Mouse (Mus musculus): Measurements from ENCODE around the gene Ccdc87.
"Not testable (repeated sequence)": the region's sequence is repeated elsewhere in the genome, so short reads cannot be mapped to it uniquely, and the experiment has no call there.

The Ccdc87 gene

DNA sequence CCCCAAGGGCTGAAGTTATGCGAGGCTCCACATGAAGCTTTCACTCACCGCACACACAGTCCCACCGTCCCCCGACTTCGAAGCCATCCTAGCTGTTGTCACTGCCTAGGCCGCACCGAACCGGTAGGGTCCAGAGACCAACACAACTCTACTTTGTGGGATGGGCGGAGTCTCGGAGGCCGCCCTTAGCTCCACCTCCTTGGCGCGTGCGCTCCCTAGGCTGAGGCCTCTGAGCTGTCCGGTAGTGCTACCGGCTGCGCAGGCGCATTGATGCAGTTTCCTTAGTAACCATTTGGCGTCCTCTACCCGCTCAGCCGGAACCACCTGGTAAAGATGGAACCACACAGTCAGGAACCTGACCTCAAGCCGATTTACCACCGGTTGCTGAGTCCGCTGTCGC, at the start of gene Ccdc87, which contains the start of gene Ccs:
Gene Ccdc87 (plus strand): TSS at position 218 of the 400 bp plus-strand sequence.
Gene Ccs (minus strand): TSS at position 184 of the 400 bp plus-strand sequence.
- peak; percentile 99 for ATAC-seq (ENCODE audit: low TSS enrichment)

DNA sequence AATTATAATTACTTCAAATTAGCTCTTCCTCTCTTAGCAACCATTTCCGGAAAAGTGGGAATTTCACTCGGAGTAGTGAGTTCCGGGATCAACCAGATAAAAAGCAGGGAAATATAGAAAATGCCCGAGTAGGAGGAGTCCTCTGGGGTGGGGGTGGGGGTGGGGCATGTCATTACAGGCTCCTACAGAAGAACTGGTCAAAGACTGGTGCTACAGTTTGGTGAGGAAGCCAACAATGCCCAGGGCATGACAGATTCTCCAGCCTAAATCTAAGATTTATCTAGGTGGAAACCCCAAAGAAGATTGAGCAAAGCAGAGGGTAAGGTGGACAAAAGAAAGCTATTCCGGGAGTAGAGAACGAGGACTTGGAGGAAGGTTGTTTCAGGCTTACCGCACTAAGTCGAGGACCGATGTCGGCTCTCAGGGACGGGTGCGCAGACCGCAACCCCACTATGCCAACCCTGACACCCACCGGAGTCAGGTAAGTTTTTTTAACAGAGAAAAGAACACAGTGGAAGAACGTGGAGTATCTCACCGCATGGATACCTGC, 45.8 kb upstream of the Ccdc87 start:
- ATAC-seq (ENCODE audit: low TSS enrichment), result 0 out of 2 replicates have a peak, but pooled peaks have one; percentile 11

DNA sequence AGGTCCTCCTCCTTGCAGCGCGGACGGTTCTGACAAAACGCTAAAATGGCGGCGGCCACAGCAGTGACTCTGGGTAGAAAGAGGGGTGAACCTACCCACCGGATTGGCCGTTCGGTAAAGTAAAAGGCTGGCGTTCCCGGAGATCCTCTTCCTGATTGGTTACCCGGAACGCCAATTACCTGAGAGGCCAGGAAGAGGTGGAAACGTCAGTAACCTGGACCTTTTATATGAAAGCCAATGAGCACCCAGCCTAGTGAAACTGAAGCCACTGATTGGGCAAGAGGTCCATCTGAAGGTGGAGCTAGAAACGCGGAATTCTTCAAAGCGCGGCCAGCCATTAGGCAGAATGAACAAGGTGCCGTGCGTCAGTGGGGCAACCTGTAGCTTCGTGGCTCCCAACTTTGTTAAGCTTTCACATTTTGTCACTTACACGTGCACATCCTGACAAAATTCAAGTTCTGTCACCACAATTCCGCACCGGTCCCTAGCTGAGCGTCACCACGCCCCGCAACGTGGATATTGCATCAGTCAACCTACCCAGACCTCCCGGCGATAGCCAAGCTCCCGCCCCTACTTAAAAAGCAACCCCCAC, 45.2 kb upstream of the Ccdc87 start, which contains the start of gene Rbm4:
Gene Rbm4 (minus strand): TSS at position 71 of the 592 bp plus-strand sequence.
- peak; percentile 99 for ATAC-seq (ENCODE audit: low TSS enrichment)

DNA sequence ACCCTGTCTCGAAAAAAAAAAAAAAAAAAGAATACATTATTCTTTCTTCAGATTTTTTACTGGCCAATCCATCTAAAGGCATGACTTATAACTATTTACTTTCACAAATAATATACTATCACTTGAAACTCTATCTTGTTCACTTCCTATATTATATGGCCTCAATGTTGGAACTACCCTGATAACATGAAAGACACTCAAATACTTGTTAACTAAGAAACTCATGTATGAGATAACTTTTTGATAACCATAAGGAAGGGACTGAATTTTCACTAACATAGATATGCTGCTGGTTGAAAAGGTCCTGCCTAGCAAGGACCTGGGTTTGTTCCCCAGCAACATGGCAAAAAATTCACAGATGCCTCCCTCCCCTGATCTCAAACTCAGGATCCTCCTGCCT, 43.2 kb upstream of the Ccdc87 start:
- ATAC-seq (ENCODE audit: low TSS enrichment), result no peak

DNA sequence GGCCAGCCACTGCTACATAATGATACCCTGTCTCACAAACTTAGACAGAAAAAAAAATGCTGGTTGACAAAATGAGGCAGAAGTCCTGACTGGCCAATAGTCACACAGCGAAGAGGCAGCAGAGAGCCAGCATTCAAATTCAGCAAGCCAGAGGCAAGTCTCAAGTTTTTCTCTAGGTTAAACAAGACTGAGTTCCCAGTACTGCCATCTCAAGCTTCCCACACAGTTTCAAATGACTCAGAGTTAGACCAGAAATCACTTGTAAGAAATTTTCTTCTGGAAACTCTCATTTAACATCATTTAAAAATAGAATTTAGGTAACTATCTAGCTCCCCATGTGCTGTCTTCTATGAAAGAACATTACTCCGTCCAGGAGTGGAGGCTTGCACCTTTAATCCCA, 41.3 kb upstream of the Ccdc87 start:
- peak; percentile 48; the same call in 1 of the 2 replicates for ATAC-seq (ENCODE audit: low TSS enrichment)

DNA sequence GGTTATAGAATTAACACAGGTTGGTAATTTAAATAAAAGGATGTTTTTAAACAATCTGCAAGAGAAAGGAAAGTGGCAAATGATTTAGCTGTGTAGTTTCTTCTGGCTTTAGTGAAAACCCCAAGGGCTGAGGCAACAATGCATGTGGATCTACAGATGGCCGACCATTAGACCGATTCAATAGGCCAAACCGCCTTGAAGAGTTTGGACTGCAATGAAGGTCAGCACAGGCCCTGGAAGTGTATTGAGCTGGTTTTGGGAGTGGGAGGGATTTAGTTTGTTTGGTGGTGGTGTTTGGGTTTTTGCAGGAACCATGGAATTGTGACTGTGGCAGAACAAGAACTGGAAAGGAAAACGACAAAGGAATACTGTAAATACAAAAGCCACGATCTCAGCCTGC, 40.1 kb upstream of the Ccdc87 start:
- no peak for ATAC-seq (ENCODE audit: low TSS enrichment)

DNA sequence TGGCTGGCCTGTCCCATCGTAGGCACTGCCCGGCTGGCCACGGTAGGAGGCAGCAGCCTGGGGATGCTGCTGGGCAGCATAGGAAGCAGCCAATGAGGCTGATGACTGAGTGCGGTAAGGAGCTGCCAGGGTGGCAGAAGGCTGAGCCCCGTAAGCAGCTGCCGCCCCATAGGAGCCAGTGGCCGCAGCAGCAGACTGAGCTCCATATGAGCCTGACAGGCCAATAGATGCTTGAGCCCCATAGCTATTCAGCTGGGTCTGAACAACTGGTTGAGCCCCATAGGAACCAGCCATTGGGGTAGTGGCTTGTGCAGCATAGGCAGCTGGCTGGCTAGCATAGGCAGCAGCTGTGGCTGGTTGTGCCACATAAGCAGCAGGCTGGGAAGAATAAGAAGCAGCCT, 36.5 kb upstream of the Ccdc87 start:
- no peak for ATAC-seq (ENCODE audit: low TSS enrichment)

DNA sequence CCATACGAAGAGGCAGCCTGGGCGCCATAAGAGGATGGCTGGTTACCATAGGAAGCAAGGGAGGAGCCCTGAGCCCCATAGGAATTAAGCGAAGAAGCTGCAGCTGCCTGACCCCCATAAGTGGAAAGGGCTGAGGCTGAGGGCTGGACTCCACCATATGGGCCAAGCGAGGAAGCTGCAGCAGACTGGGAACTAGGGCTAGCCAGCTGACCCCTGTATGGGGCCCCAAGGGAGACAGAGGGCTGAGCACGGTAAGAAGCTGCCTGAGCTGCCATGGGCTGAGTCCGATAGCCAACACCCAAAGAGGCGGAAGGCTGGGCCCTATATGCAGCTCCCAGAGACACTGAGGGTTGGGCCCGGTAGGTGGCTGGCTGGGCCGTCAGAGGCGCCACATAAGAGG, 35.9 kb upstream of the Ccdc87 start:
- ATAC-seq (ENCODE audit: low TSS enrichment), result no peak

DNA sequence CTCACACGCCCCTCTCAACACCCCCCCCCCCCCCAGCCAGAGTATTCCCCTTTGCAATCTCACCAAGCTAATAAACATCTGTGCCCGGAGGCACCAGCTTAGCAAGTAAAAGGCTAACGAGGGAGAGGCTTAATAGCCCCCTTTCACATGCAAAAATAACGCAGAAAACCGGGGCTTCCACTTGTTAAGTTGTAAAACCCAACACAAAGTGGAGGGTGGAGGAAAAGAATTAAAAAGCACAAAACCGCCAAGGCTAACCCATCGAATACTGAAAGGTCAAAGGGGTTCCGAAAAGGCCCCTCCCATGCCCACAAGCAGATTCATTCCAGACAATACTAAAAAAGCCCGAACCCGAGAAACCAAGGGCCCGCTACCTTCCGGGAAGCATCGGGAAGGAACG, 28.9 kb upstream of the Ccdc87 start:
- ATAC-seq (ENCODE audit: low TSS enrichment), result no peak

DNA sequence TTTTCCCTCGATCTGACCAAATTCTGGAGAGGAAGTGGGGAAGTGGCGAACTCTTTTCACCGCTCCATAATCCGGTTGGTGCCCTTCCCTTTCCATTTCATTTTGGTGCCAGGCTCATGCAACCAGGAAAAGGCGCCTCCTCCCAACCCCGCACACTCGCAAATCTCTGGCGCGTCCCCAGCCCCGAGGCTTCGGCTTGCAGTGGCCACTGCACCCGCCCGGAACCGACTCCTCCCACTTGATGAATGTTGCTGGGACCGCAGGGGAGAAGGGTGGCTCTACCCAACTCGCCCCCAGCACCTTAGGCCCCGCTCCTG, 28.5 kb upstream of the Ccdc87 start:
- no peak; the same call in 1 of the 2 replicates for ATAC-seq (ENCODE audit: low TSS enrichment)

DNA sequence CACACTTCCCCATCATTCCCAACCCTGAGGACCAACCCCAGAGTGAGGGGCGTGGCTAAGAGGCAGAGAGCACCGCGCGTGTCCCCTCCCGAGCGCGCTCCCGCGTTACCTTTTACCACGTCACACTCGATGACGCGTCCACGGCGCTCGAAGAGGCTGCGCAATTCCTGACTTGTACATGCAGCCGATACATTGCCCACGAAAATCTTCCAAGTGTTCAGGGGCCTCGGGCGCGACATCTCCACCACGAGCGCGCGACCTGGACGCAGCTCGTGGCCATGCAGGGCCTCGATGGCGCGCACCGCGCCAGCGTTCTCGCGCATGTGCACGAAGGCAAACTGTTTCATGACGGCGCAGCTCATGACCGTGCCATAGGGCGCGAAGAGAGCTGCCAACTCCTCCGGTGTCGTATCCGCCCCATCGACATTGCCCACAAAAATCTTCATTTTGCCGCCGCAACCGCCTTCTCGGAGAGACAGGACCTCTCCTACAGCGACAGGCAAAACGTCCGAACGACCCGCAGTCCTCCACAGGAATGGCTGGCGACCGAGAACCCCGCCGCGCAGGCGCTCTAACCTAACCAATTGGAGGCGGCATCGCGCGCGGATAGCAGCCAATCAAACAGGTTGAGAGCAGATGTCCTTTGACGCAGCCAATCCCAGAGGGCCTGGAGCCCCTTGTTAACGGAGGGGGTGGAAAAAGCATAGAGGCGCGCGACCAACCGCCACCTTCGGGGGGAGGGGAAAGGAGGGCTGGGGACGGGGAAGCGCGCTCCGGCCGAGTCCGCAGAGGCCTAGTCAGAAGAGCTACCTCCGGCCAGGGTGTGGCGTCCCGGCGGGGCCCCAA, 27.9 kb upstream of the Ccdc87 start, which contains the start of the genes Gm21992 and Rbm14:
Gene Gm21992 (minus strand): TSS at position 550 of the 846 bp plus-strand sequence.
Gene Rbm14 (minus strand): TSS at position 572 of the 846 bp plus-strand sequence.
- peak; percentile 97 for ATAC-seq (ENCODE audit: low TSS enrichment)

DNA sequence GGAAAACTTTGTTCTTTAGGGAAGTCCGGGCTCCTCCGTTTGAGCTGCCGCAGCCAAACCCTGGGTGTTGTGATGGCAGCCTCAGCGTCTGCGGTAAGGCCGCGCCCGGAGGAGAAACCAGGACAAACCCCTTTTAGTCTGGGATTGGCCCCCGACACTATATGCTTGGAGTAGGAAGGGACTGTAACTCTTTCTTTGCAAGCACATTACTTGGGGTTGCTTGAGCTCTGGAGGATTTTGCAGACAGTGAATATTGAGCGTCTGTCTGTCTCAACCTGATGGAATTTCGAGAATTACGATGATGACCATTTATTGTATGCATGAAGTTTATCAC, 27.3 kb upstream of the Ccdc87 start:
- no peak; the same call in 1 of the 2 replicates for ATAC-seq (ENCODE audit: low TSS enrichment)

DNA sequence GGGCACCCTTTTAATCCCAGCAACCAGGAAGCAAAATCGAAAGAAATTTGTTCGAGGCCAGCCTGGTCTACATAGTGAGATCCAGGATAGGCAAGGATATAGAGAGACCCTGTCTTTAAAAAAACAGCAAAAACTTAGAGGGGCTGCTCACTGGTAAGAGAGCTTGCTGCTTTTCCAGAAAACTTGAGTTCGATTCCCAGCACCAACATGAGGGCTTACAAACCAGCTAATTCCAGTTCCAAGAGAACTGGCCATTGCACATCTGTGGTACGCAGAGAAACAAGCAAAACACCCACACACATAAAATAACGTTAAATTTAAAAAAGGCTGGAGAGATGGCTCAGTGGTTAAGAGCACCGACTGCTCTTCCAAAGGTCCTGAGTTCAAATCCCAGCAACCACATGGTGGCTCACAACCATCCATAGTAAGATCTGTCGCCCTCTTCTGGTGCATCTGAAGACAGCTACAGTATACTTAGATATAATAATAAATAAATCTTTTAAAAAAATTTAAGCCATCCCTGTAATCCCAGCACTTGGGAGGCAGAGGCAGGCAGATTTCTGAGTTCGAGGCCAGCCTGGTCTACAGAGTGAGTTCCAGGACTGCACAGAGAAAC, 26.7 kb upstream of the Ccdc87 start:
- not testable (repeated sequence) for ATAC-seq (ENCODE audit: low TSS enrichment)

DNA sequence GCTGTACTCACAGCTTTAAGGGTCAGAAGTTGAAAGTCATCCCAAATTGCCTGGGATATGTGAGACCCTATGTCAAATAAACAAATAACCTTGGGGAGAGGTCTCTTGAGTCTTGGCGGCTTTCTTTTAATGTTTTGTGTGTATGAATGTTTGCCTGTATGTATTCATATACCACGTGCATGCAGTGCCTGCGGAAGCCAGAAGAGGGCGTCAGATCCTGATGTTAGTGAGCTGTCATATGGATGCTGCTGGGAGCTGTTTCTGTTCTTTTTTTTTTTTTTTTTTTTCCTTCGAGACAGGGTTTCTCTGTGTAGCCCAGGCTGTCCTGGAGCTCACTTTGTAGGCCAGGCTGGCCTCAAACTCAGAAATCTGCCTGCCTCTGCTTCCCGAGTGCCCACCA, 26.2 kb upstream of the Ccdc87 start:
- ATAC-seq (ENCODE audit: low TSS enrichment), result no peak

DNA sequence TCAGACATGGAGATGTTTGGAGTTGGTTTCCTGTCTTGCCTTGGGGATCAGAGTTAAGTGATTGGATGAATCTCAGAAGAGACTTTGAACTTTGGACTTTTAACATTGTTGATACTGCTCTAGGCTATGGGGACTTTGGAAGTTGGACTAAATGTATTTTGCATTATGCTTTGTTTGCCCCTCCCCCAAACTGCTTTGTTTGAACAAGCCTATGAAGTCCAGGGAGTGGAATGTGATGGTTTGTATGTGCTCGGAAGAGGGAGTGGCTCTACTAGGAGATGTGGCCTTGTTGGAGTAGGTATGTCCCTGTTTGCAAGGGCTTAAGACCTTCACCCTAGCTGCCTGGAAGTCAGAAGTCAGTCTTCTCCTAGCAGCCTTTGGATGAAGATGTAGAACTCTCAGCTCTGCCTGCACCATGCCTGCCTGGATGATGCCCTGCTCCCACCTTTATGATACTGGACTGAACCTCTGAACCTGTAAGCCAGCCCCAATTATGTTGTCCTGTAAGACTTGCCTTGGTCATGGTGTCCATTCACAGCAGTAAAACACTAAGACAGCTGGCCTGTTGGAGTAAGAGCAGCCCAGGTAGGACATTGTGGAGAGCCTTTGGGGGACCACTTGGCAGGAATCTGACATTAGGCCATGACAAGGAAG, 21.9 kb upstream of the Ccdc87 start:
- no peak for ATAC-seq (ENCODE audit: low TSS enrichment)

DNA sequence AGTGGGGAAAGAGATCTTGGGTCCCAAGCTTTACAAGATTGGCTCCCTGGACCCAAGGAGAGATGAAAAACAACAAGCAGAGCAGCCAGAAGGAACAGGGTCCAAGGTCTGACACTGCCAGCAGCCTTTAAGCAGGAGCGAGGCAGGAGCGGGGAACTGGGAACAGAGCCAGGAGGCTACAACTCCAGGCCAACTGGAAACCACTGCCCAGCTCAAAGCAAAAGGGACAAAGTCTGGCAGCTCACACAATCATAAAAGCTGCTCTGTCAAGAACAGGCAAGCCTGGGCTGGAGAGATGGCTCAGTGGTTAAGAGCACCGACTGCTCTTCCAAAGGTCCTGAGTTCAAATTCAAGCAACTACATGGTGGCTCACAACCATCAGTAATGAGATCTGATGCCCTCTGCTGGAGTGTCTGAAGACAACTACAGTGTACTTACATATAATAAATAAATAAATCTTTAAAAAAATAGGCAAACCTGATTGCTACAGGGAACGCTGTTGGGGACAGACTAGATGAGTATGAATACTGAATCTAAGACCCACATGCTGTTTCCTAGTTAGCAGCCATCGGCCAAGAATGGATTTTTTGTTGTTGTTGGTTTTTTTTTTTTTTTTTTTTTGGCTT, 18.4 kb upstream of the Ccdc87 start:
- peak; percentile 52; the same call in 1 of the 2 replicates for ATAC-seq (ENCODE audit: low TSS enrichment)

DNA sequence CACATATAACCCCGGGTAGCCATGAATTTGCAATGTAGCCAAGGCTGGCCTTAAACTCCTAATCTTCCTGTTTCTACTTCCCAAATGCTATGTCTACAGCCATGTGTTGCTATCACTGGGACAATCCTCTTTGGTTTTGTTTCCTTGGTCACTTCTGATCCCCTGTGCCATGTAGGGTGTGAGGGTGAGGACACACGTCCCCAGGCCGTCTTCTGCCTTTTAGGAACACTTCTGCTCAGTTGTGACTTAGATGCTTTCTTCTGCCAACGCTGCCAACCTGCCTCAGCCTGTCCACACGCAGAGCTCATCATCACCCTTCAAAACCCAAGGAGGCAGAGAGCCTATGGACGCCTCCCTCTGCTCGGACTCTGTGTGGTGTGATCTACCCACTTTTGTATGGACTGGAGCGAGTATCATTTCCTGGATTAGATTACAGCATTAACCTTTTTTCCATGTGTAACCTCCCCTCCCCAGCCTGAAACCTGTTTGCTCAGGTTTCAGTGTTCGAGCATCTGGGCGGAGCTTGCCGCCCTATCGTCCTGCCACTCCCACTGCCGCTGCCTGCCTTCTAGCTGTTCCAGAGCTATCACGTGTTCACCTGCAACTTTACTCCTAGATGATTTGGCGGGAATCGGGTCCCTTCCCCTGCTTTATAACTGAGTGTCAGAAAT, 10.6 kb upstream of the Ccdc87 start:
- ATAC-seq (ENCODE audit: low TSS enrichment), result no peak

DNA sequence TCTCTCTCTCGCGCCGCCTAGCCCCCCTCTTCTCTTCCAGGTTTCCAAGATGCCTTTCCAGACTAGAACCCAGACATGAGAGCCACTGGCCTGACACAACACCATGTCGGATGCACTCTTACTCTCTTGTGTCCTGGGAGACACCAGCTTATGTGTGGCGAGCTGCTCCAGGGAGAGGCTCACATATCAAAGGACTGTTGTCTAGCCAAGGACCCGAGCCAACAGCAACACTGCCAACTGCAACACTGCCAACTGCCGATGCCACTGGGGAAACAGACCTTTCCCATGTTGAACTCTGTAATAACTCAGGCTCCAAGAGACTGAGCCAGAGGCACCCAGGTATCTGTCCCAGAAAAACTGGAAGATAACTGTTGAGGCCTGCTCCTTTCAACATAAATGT, 10.0 kb upstream of the Ccdc87 start:
- ATAC-seq (ENCODE audit: low TSS enrichment), result no peak

DNA sequence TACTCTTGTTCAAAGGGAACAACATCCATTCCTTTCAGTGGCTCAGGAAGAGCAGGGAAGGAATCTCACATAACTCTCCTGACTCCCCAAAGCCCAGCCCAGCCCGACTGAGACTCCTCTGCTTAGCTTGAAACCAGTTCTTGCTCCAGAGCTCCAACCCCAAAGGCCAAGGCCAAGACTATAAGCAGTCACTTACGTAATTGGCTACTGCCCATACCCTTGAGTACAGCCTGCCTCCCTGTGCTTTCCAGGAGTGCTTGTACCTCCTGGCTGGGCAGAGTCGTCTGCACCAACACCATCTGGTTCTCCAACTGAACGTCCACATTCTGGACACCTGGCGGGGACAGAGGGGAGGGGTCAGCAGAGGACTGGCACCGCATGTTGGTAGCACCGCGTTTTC, 5.2 kb upstream of the Ccdc87 start:
- no peak for ATAC-seq (ENCODE audit: low TSS enrichment)

DNA sequence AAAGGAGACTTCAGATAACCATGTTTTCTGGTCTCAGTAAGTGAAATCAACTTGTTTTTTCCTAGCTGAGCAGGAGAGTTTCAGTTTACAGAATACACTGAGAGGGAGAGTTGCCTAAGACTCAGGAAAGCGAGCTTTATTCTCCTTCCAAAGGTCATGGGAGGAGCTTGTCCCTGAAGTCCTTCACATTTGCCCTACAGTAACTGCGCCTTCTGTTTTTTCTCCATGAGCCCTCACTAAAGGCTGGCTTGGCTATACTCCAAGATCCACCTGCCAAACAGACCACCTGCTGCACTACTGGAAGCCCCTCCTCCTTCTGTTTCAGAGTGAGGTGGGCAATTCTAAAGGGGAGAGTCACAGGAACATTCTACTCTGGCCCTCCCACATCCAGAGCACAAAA, 3.1 kb upstream of the Ccdc87 start:
- ATAC-seq (ENCODE audit: low TSS enrichment), result no peak

DNA sequence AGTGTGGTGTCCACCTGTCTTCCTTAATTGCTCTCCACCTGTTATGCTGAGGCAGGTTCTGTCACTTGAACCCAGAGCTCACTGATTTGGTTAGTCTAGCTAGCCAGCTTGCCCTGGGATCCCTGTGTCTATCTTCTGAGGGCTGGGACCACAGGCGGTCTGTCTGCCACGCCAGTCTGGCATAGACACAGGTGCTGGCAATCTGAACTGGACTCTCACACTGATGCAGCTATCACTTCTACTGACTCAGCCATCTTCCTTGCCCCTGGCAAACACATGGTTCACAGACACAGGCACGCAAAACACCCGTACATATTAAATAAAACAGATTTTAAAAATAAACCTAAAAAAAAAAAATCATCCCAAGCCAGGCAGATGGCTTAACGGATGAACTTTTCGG, 2.1 kb upstream of the Ccdc87 start:
- ATAC-seq (ENCODE audit: low TSS enrichment), result no peak
